Mouse (Mus musculus) mouse embryonic stem cell (cell line): ENCODE results near the gene Thap2.

ENCODE experiments used
- in situ Hi-C, 2 experiments: fragments of 300-500 bp; cut with MboI; formaldehyde crosslinking; loops; 1 replicate in 1 of 2; 3 replicates in 1 of 2; pipeline ENCODE4 v1.14.3; 2019 to 2020; ENCODE audit warnings: low sequenced_read_pairs in 2 of 2, low pct_unique_long_range_greater_than_20kb in 1 of 2, mixed read lengths in 1 of 2; ENCODE audit not compliant: unreplicated experiment in 1 of 2

Gene Thap2

GRCm38 (mm10) chr10:115321317-115322035 is 62.8 kb downstream of the Thap2 start:
- in situ Hi-C loops: no loop called here
